Mouse (Mus musculus) hindbrain, embryonic 15.5 days (tissue): Measurements from ENCODE around the gene Pde4dip. TPM values are rescaled to one million over a fixed set of nuclear protein-coding genes. Genes with fewer than 3 reads are reported as not detected.

ENCODE experiments used
- ATAC-seq: fragments of 200-750 bp; cut with Nextera tagmentation; 2 replicates; pipeline ENCODE4 v1.8.0; 2017; ENCODE audit warnings: low read depth, moderate number of reproducible peaks, moderate TSS enrichment; ENCODE audit not compliant: low FRiP score
- H3K27ac ChIP-seq: fragments of 300-500 bp; sonication (generic); replicated peaks from 2 replicates; pipeline ENCODE4 v1.5.1; 2015; ENCODE audit warnings: mild to moderate bottlenecking, inconsistent platforms
- H3K27me3 ChIP-seq: fragments of 300-500 bp; sonication (generic); 2 replicates; pipeline ENCODE4 v1.6.1; 2015; ENCODE audit warnings: control low read depth, inconsistent platforms
- H3K36me3 ChIP-seq: fragments of 300-500 bp; sonication (generic); 2 replicates; pipeline ENCODE4 v1.6.1; 2015; ENCODE audit warnings: control low read depth, inconsistent platforms
- H3K4me1 ChIP-seq: fragments of 300-500 bp; sonication (generic); replicated peaks from 2 replicates; pipeline ENCODE4 v1.6.1; 2015; ENCODE audit warnings: control low read depth, inconsistent platforms
- H3K4me2 ChIP-seq: fragments of 300-500 bp; sonication (generic); 2 replicates; pipeline ENCODE4 v1.6.1; 2015; ENCODE audit warnings: moderate library complexity, mild to moderate bottlenecking, inconsistent platforms
- H3K4me3 ChIP-seq: fragments of 300-500 bp; sonication (generic); 2 replicates; pipeline ENCODE4 v1.5.1; 2015; ENCODE audit warnings: mild to moderate bottlenecking, inconsistent platforms
- H3K9ac ChIP-seq: fragments of 300-500 bp; sonication (generic); 2 replicates; pipeline ENCODE4 v1.6.1; 2015; ENCODE audit warnings: inconsistent platforms
- H3K9me3 ChIP-seq: fragments of 300-500 bp; sonication (generic); 2 replicates; pipeline ENCODE4 v1.6.1; 2016; ENCODE audit warnings: control low read depth, inconsistent platforms
- WGBS: fragments of 180-500 bp; shearing (Covaris S2); methylation state at CpG from one replicate; pipeline ENCODE4 v1.1.7; 2015; 5-methylcytosine and 5-hydroxymethylcytosine counted together
- polyA plus RNA-seq: library from polyadenylated mRNA; unstranded; fragments of >200 nt; fragmentation: Nextera tagmentation; extraction: Ambion mirVana; gene quantifications from 2 replicates; pipeline ENCODE4 v1.2.1, GENCODE M21; 2015

Pde4dip gene
- polyA plus RNA-seq, 1 experiment from 2014 or later, result 66.1 TPM

- Histone ChIP-seq H3K4me3 (no peak overlapping the region), H3K4me2 (no peak overlapping the region), H3K9ac (no peak overlapping the region), H3K36me3 (peaks cover 74% of the 10 kb centered on the region), H3K27me3 (no peaks in the 10 kb centered on the region), H3K4me1 (0 out of 2 replicates have a peak, but pooled peaks cover 3% of the 10 kb centered on the region), H3K27ac (no peak overlapping the region), H3K9me3 (no peaks in the 10 kb centered on the region)
- WGBS, result 89% methylated on average over 20 of the region's 20 CpGs
- ATAC-seq, result 0 out of 2 replicates have a peak, but pooled peaks have one; percentile 8
Measured at GRCm38 (mm10) chr3:97756283-97757074, 132.0 kb downstream of the Pde4dip start.

DNA sequence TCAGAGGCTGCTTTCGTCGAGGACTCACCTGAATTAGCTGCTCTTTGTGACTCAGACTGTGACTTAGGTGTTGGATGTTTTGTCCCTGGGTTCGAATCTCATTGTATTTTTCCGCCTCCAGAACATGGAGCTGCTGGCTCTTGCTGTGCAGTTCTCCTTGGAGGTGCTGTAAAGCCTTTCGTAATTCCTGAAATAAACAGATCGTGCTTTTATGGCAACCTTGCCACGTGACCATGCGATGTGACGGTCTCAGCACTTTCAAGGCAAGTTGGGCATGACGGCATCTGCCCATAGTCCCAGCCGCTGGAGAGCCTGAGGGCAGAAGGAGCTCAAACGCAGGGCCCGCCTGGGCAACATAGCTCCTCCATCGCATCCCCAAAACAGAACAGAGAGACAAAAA is 133.1 kb downstream of the Pde4dip start:
- ATAC-seq, result no peak
- no peak overlapping the region for H3K4me2 ChIP-seq
- no peak overlapping the region for H3K27ac ChIP-seq
- no peak overlapping the region for H3K9ac ChIP-seq
- H3K4me3 ChIP-seq, result no peak overlapping the region
- H3K36me3 ChIP-seq, result peaks cover 79% of the 10 kb centered on the region
- no peaks in the 10 kb centered on the region for H3K27me3 ChIP-seq
- WGBS, result 95% methylated on average over 14 of the region's 14 CpGs
- 0 out of 2 replicates have a peak, but pooled peaks cover 3% of the 10 kb centered on the region for H3K4me1 ChIP-seq
- H3K9me3 ChIP-seq, result no peaks in the 10 kb centered on the region

- H3K27ac ChIP-seq, result no peak overlapping the region
- H3K4me2 ChIP-seq, result no peak overlapping the region
- no peaks in the 10 kb centered on the region for H3K4me1 ChIP-seq
- no peak overlapping the region for H3K4me3 ChIP-seq
- no peak overlapping the region for H3K9ac ChIP-seq
- WGBS, result 91% methylated on average over 3 of the region's 3 CpGs
- no peak for ATAC-seq
- peaks cover 87% of the 10 kb centered on the region for H3K36me3 ChIP-seq
- no peaks in the 10 kb centered on the region for H3K27me3 ChIP-seq
- H3K9me3 ChIP-seq, result no peaks in the 10 kb centered on the region
Measured at GRCm38 (mm10) chr3:97752901-97753300, 135.6 kb downstream of the Pde4dip start.

GRCm38 (mm10) chr3:97751566-97751965 is 136.9 kb downstream of the Pde4dip start:
- 93% methylated on average over 21 of the region's 21 CpGs for WGBS
- no peak overlapping the region for H3K4me3 ChIP-seq
- H3K36me3 ChIP-seq, result peaks cover 87% of the 10 kb centered on the region
- no peak for ATAC-seq
- no peak overlapping the region for H3K27ac ChIP-seq
- H3K4me2 ChIP-seq, result no peak overlapping the region
- no peaks in the 10 kb centered on the region for H3K27me3 ChIP-seq
- no peak overlapping the region for H3K9ac ChIP-seq
- no peaks in the 10 kb centered on the region for H3K4me1 ChIP-seq
- H3K9me3 ChIP-seq, result no peaks in the 10 kb centered on the region

DNA sequence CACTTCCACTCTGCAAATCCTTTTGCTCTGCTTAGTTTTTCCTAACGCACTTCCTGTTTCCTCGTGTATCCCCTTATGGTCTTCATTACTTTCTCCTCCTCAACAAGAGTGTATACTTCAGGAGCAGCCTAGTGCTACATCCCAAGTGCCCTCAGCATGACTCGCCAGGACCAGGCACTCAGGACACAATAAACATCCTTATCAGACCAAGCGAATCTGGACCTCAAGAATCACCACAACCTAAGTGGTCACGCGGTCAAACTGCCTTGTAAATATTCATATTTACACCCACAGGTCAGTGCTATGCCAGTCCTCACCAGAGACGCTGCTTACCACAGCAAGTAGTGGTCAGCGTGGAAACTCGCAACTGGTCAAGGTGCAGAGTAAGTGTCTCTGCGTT is 139.7 kb downstream of the Pde4dip start:
- H3K36me3 ChIP-seq, result peaks cover 87% of the 10 kb centered on the region
- no peaks in the 10 kb centered on the region for H3K4me1 ChIP-seq
- no peak overlapping the region for H3K4me2 ChIP-seq
- H3K9ac ChIP-seq, result no peak overlapping the region
- ATAC-seq, result no peak
- no peak overlapping the region for H3K4me3 ChIP-seq
- no peaks in the 10 kb centered on the region for H3K27me3 ChIP-seq
- WGBS, result 95% methylated on average over 10 of the region's 10 CpGs
- H3K27ac ChIP-seq, result no peak overlapping the region
- no peaks in the 10 kb centered on the region for H3K9me3 ChIP-seq

DNA sequence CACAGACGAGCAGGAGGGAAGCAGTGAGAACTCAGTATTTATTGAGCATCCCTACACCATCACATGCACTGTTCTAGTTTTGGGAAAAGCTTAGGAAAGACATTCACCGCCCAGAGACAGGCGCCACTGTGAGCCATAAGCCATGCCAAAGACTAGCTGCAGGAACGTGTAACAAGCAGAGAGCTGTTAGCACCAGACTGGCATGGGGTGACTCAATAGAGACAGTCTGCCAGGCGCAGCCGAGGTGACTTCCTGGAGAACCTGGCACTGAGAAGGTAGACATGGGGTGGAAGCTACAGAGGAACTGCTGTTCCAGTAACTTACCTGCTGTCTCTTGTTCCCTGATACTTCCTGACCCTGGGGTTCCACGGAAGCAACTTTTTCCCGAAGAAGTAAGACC is 145.7 kb downstream of the Pde4dip start:
- Histone ChIP-seq H3K9ac (no peak overlapping the region), H3K4me1 (no peaks in the 10 kb centered on the region), H3K4me3 (no peak overlapping the region), H3K36me3 (peaks cover 86% of the 10 kb centered on the region), H3K9me3 (no peaks in the 10 kb centered on the region), H3K27me3 (no peaks in the 10 kb centered on the region), H3K4me2 (no peak overlapping the region), H3K27ac (no peak overlapping the region)
- ATAC-seq, result no peak
- 97% methylated on average over 8 of the region's 8 CpGs for WGBS

- Histone ChIP-seq H3K4me3 (no peak overlapping the region), H3K4me2 (no peak overlapping the region), H3K36me3 (peaks cover 29% of the 10 kb centered on the region), H3K4me1 (no peaks in the 10 kb centered on the region), H3K27me3 (no peaks in the 10 kb centered on the region), H3K9ac (no peak overlapping the region), H3K27ac (no peak overlapping the region), H3K9me3 (no peaks in the 10 kb centered on the region)
- 95% methylated on average over 5 of the region's 5 CpGs for WGBS
- no peak for ATAC-seq
Measured at GRCm38 (mm10) chr3:97735575-97735974, 152.9 kb downstream of the Pde4dip start.

GRCm38 (mm10) chr3:97734259-97734658 is 154.2 kb downstream of the Pde4dip start:
- H3K4me3 ChIP-seq, result no peak overlapping the region
- H3K36me3 ChIP-seq, result peaks cover 16% of the 10 kb centered on the region
- no peak for ATAC-seq
- no peak overlapping the region for H3K9ac ChIP-seq
- H3K4me1 ChIP-seq, result no peaks in the 10 kb centered on the region
- no peaks in the 10 kb centered on the region for H3K9me3 ChIP-seq
- no peak overlapping the region for H3K4me2 ChIP-seq
- H3K27me3 ChIP-seq, result no peaks in the 10 kb centered on the region
- no peak overlapping the region for H3K27ac ChIP-seq
- 72% methylated on average over 4 of the region's 4 CpGs for WGBS

DNA sequence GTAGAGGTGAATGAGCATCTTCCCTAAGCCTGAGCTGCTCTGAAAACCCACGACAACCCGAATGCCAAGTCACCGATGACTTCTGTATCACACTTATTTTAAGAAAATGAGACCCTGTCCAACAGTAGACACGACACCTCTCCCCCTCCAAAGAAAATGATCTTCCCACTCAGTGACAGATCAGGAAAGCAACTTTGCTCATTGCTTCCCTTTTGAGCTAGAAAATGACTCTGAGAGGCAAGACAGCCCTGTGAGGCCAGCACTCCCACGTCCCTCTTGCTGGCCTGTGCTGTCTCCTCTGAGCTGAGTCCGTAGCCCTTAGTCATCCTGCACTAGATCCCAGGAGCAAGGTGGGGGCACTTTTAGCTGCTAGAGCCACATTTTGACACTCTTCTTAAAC is 155.9 kb downstream of the Pde4dip start:
- ATAC-seq, result no peak
- WGBS, result 92% methylated on average over 6 of the region's 6 CpGs

DNA sequence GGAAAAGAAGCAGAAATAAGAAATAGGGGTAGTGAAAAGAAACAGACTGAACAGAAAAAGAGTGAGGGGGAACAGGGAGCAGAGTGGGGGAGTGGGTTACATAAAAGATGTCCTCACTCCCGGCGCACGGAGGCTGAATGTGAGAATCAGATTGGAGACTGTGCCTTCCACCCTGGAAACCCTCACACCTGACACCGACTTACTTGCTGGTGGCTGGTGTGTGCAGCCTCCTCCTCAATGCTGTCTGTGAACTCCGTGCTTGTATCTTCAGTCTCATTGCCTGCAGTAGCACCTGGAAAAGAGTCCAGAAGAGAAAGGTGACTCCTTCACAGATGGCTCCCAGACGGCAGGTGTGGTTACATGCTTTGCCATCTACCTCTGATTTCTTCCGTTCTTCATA is 157.9 kb downstream of the Pde4dip start:
- WGBS, result 85% methylated on average over 7 of the region's 7 CpGs
- ATAC-seq, result no peak

More for the DNA sequence above, 155.9 kb downstream of the Pde4dip start:
- no peak overlapping the region for H3K4me3 ChIP-seq
- H3K4me2 ChIP-seq, result no peak overlapping the region
- no peaks in the 10 kb centered on the region for H3K27me3 ChIP-seq
- no peaks in the 10 kb centered on the region for H3K4me1 ChIP-seq
- H3K9me3 ChIP-seq, result no peaks in the 10 kb centered on the region
- H3K9ac ChIP-seq, result no peak overlapping the region
- H3K36me3 ChIP-seq, result peaks cover 11% of the 10 kb centered on the region
- no peak overlapping the region for H3K27ac ChIP-seq

DNA sequence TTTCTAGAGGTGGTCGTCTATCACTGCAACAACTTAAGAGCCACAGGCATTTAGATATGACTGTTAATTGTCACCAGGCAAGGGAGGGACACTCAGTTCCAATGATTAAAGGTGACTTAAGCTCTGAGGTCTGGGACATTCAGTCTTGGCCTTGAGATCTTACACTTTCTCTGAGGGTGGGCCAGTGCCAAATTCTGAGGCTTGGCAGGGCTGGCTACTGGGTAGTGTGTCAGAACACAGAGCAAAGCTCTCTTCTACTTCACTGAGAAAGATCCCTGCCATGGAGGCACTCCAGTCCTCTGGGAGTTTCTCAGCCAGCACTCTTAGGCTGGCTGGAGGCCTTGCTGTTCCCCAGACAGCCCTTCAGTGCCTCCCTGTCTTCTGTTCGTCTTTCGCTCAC is 158.4 kb downstream of the Pde4dip start:
- H3K27ac ChIP-seq, result no peak overlapping the region
- H3K4me3 ChIP-seq, result no peak overlapping the region
- no peaks in the 10 kb centered on the region for H3K36me3 ChIP-seq
- no peaks in the 10 kb centered on the region for H3K4me1 ChIP-seq
- WGBS, result 48% methylated on average over 3 of the region's 3 CpGs
- no peak overlapping the region for H3K4me2 ChIP-seq
- H3K27me3 ChIP-seq, result no peaks in the 10 kb centered on the region
- H3K9me3 ChIP-seq, result no peaks in the 10 kb centered on the region
- ATAC-seq, result no peak
- no peak overlapping the region for H3K9ac ChIP-seq

More for the DNA sequence above, 157.9 kb downstream of the Pde4dip start:
- Histone ChIP-seq H3K9me3 (no peaks in the 10 kb centered on the region), H3K4me2 (no peak overlapping the region), H3K4me1 (no peaks in the 10 kb centered on the region), H3K27me3 (no peaks in the 10 kb centered on the region), H3K36me3 (no peaks in the 10 kb centered on the region), H3K9ac (no peak overlapping the region), H3K4me3 (no peak overlapping the region), H3K27ac (no peak overlapping the region)

- Histone ChIP-seq H3K4me1 (no peaks in the 10 kb centered on the region), H3K27ac (no peak overlapping the region), H3K36me3 (peaks cover 14% of the 10 kb centered on the region), H3K4me2 (no peak overlapping the region), H3K4me3 (no peak overlapping the region), H3K9ac (no peak overlapping the region), H3K27me3 (no peaks in the 10 kb centered on the region), H3K9me3 (0 out of 2 replicates have a peak, but pooled peaks cover 5% of the 10 kb centered on the region)
- no peak for ATAC-seq
- WGBS, result 83% methylated on average over 2 of the region's 2 CpGs
Measured at GRCm38 (mm10) chr3:97727801-97728200, 160.7 kb downstream of the Pde4dip start.
